Mouse (Mus musculus) lung, postnatal 25 days (tissue): ENCODE measurements at regions not wholly inside any gene's neighbourhood (a gene's known extent, or its start where the extent isn't known, plus 50 kb on each side); places are given as distances from the start of the nearest gene placed in this dataset.
A peak's percentile ranks its signal among the peaks of the same experiment; 100 is the strongest.

ENCODE experiments used
- DNase-seq: peaks from one replicate; pipeline ENCODE4 v3.0.0; 2022; ENCODE audit warnings: low spot score

DNA sequence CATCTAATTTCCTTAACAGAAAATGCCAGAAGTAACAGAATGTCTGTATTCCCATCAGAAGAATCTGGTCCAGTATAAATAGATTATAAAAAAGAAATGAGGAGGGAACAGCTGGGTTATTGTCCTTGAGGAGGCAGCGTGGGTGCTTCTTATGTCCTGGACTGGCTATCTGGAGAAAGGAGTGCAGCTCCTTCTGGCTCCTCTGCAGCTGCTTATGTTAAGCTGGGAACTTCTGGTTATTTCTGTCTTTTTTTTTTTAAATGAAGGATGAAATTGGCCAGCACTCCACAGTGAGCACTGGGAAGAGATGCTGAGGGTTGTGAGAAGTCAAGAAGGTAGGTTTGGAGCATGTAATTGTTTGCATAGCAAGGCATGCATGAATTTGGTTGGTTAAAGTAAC lies 441.5 kb downstream of the Ebf1 start:
- DNase-seq, result no peak

DNA sequence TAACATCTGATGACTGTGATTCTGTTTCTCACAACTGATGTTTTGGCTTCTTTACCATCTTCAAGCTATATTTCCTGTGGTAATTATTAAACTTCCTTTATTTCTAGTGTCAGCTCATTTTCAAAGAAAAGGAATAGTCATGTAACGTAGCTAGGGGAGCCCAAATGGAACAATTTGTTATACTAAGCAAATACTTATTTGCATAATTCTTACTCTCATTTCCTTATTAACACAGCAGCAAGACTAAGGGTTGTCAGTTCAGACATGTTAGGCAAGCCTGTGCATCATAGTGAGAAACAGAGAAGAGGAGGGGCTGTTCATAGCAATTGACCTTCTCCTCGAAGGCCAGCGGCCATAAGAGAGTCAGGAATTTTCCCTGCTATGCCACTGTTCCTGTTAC lies 449.5 kb downstream of the Ebf1 start:
- DNase-seq, result no peak

DNA sequence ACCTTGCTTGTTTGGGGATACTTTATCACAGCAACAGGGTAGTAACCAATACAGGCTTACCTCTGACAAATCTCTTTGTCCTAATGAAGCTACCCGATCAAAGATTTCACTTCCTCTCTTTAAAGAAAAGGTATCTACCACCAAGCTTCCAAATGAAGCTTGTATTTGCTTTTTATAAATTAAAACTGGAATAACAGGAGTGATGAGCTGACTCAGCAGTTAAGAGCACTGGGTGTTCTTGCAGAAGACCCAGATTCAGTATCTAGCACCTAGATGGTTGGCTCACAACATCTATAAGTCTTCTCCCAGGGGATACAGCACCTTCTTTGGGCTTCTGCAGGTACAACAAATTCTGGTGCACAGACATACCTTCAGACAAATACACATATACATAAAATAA lies 453.2 kb downstream of the Ebf1 start:
- DNase-seq, result no peak

DNA sequence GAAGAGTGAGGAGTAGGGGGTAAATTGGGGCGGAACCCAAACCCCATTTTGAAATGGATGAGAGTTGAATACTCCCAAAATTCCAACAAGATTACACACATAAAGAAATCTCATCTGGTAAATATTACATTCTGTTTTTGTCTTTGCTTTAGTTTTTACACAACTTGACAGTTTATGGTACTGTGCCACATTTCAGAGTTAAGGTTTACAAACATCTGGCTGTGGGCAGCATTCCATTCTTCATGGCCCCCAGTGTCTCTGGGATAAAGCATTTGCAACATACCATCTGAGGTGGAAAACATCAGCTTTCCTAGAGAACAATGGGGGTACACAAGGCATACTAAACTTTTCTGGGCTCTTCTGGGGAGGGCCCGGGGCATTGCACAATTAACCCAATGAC lies 454.1 kb downstream of the Ebf1 start:
- no peak for DNase-seq

DNA sequence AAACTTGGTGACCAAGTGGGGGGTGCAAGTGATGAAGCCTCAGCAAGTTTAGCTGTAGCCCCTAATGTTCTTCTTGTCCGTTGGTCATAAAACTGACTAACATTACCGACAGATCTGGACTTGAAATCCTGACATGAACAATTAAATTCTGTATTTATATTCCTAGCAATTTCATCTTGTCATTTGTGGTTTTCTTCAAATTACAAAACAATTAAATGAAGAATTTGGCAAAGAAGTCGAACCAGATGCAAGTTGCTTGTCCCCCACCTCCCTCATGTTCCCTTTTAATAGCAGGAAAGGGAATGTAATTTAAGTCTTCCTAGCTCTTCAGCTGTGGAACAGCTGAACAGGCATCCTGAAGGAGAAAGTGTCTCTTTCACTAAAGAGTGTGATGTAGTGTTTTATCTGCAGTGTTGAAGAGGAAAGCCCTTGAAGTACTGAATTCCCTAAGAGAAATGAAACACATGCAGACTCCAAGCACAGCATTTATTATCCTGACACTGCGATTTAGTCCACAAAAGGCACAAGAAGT lies 467.5 kb downstream of the Ebf1 start:
- no peak for DNase-seq

DNA sequence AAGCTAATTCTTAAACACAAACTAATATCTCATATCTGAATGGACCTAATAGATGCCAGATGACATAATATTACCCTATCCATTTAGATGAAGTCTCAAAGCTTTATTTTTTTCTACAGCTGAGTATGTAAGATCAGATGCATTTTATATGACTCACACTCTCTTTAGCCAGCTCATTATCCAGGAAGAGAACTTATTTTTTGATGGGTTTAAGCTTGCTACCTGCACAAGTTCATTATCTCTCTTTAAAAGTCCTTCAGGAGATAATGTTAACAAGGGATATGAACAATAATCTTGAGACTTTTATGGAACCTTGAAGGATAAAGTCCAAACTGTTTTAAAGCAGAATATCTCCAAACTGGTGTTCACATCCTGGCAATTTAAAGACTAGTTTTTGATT lies 468.0 kb downstream of the Ebf1 start:
- no peak for DNase-seq

DNA sequence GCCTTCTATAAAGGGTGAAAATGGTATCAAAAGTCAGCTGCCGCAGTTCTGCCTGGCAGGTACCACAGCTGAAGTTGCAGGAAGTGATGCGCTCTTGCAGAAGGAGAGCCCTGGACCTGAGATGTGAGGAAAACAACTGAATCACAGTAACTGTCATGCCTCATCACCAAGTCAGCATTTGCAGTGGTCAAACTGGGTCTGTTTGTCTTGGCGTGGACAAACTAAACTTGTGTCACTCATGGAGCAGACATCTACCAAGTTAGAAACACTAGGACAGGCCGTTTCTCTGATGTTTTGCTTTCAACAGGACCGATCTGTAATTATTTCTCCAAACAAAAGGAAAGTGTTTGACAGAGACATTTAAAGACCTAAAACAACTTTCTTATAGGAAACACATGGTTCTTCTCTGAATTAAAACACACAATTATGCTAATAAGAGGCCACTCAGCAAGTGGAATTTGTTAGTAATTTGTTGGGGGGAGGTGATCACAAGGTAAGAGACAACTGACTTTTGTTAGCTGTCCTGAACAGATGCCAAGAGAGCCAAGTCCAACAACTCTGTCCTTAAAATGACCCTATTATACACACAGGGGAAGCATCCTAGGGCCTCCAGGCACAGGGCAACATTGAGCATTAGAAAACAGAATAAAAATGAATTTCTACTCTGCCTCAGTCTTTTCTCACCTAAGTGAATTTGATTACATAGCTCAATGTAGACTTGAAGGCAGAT lies 470.2 kb downstream of the Ebf1 start:
- DNase-seq, result no peak

DNA sequence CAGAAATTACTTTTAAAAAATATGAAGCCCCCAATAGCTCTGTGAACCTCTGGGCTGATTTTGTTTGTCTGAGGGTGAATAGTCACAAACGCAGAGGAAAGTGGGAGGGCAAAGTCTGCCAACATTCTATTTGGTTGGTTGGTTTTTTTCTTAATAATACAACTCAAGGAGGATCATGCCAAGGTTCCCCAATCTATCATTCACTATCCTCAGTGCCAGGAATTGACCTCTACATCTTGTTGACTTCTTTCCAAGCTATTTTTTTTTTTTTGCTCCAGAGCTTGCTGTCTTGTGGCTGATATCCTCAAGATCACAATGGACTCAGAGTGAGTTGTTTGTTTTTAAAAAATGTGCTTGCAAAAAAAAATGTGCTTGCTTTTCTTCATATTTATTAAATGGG lies 471.2 kb downstream of the Ebf1 start:
- no peak for DNase-seq

DNA sequence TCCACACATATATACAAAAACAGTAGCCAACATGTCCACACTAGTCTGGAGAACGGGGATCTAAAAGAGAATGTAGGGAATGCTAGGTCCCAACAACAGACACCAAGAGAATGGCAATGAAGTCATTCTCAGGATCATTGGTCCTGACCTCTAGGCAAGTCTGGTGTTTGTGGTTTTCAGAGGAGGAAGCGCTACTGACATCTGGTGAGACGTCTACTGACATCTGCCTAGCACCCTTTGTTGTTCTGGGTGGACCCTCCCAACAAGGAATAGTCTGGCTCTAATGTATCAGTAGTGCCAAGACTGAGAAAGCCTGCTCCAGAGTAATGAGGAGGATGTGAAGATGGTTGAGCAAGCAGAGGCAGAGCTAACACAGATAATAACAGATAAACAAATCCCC lies 472.4 kb downstream of the Ebf1 start:
- no peak for DNase-seq

DNA sequence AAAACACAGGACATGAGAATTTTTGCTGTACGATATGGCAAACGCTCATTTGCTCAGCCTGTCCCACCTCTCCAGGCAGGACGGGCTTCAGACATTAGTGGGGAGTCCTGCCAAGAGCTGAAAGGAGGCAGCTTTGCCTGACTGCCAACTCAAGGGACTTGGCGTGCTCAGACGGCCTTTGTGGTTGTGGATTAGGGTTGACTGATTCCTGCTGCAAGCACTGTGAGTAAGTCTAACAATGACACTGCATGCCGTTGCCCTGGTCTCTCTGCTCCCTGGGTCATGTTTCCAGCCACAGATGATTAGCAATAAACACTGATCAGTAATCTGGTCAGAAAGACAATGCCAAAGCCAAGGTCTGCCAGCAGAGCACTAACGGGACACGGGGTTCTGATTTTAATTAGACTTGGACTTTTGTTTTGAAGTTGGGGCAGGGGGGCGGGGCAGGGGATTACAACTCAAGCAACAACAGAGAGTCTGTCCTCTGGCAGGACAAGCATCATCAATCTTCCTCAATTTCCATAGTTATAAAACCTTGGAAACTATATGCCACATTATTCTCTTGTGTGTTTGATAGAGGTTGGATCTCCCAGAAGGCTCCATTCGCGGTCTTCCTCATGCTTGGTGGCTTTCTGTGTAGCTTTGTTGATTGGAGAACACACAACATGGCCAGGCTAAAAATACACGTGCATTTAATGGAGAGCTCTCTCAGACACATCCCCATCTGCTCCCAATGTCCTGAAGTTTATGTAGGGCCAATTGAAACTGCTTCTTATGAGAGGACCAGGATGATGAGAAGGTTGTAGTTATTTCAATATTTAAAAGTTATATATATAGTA lies 486.6 kb downstream of the Ebf1 start:
- peak; percentile 21 for DNase-seq

DNA sequence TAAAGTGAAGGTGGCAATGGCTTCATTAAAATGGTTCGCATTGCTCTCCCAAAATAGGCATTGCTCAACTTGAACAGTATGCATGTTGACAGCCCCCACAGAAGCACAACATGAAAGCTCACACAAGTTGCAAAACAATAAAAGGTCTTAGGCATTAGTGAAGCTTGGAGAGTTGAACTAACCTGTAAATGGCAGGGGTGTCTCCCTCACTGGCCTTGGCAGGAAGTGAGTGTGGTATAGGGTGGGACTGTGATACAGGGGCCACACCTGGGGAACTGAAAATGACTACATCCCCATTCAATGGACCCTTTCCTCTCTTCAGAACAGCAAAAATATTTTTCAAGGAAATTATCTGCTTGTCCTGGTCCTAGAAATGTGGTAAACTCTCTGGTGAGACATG lies 499.6 kb downstream of the Ebf1 start:
- DNase-seq, result peak; percentile 50

DNA sequence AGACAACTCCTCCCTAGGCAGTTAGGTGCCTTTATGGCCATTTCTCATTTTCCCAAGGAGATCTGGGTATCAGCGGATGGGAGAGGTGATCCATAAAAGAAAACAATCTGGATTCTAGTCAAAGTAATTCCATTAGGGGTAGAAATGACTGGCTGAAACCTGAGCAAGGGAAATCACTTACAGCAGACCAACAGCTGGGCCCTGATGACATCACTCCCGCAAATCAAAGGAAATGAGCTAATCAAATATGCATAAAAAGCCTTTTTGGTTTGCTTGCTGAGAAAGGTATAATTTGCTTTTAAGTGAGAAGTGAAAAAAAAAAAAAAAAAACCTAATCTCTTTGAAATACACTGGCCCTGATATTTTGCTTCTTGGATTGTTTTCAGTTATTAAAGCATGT lies 506.2 kb downstream of the Ebf1 start:
- DNase-seq, result no peak

DNA sequence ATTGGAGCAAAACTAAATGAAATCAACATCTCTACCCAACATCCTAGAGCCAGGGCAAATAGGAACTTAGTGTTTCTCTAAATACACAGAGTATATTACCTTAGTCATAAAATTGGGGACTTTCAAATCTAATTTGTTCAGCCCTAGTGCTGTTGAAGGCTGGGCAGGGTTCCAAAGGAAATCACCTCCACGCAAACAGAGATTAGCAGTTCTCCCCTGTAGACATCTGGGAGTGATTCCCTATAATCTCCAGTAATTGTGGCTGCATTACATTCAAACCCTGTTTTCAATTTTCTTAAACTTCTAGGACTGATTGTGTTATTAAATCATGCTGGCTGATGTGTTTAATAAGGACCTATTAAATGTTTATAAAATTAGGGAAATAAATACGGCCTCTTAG lies 519.7 kb downstream of the Ebf1 start:
- no peak for DNase-seq

DNA sequence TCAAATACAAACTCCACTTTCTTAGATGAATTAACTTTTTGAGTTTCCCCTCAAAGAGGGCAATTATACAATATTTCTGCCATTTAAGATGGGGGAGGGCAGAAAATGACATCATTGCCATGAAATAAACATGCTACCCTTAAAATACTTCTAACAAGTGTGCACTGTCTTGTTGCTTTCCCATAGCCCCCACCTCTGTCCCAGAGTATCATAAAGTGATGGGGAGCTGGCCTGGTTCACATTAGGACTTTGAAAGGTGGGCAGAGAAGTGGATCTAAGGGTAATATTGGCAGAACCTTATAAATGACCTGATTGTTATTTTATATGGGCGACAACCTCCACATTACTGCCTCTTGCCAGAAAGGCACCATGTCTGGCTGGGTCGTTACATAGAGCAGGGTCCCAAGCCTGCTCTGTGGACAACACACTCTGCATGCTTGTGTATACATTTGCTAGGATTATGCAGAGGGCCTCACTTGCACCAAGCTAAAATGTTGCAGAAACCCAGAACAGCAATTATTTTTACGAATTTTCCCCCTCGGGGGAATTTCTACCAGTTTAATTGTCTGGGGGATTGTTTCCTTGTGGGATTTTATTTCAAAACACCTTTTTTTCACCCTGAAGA lies 521.3 kb downstream of the Ebf1 start:
- no peak for DNase-seq

DNA sequence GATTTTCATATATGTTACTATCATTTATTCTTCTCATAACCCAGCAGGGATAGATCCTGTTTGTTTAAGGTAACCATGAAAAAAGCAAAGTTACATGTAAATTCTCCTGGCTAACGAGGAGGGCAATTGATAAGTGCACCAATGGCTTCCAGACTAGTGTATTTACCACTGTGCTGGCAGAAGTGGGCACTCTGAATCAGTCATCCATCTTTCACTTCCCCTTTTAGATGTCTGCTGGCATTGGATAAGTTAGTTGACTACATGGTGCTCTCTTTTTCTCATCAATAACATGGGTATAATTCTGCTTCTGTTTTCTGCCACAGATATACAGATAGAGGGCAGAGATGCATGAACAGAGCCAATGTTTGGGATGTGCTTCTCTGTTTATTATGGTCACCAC lies 523.4 kb downstream of the Ebf1 start:
- no peak for DNase-seq

DNA sequence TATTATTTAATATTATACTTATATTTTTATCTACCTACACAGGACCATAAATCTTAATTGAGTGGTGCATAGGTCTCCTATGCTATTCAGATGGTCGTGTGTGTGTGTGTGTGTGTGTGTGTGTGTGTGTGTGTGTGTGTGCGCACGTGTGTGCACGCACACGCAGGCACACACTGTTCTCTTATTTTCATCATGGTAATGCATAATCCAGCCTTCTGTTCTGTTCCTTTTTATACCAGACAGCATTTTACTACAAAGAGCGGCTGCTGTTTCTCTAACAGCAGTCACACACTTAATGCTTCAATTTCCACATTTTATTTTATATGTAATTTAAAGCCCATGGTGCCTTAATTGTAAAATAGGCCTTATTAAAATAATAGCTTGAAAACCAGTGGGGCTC lies 537.0 kb downstream of the Ebf1 start:
- no peak for DNase-seq

DNA sequence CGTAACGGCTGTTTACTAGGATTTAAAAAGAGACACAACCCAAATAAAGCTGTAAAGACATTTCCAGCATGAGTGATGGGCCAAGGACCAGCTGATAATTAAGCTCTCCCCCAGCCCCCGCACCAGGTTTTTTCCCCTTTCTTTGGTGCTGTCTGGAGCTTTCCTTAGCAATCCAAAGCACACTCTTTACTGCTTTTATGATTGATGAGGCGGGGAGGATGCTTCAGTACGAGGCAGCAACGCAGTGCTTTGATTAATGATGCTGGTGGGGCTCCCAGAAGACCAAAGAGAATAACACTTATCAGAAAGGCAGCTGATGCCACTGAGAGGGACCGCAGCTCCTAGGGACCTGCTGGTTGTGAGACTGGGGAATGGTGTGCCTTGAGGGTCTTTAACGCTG lies 537.4 kb downstream of the Ebf1 start:
- no peak for DNase-seq

DNA sequence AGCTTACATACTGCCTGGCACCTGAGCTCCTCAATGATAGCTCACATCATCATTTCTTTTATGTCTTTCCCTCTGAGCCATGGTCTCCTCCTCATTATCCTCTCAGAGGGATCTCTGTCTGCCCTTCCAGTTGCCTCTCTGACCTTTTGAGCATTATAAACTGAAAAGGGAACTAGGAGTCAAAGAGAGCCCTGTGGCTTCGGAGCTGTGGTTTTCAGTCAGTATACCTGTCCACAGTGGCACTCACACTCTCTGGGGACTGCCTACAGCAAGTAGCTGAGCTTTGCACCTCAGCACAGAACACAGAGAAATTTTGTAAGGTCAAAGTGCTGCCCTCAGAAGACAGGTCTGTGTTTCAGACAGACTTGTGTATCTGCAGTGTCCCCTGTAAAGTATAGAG lies 538.7 kb downstream of the Ebf1 start:
- DNase-seq, result no peak

DNA sequence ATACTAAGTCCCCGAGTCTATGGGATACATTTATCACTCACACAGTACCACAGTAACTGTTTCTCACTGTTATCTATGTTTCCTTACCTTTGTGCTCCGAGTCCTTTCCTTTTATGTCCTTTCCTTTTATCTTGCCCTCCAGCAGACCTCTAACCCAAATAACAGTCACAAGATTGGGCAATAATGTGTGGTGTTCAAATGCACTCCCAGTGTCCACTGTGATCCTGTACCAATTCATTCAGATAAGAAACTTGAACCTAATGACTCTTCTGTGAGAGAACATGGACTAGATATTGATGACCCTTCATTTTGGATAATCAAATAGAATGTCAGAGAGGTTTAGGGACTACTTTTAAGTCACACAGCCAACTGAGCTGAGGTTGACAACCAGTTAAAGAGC lies 541.2 kb downstream of the Ebf1 start:
- no peak for DNase-seq

DNA sequence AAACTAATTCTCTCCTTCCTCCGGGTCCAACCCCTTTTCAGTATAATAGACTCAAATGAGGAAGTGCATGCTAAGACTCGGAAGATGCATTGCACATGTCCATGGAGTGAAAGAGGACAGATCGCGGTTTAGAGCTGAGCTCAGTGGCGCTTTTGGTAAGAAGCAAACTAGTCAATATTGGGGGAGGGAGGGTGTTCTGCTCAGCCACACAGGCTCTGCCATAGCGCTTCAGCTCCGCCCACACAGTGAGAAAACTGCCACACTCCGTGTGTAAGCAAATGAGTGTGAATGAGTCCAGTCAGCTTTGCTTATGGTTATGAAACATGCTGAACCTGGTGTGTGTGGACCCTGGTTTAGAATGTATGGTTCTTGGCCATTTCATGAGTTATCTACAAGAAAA lies 543.8 kb downstream of the Ebf1 start:
- peak; percentile 6 for DNase-seq

DNA sequence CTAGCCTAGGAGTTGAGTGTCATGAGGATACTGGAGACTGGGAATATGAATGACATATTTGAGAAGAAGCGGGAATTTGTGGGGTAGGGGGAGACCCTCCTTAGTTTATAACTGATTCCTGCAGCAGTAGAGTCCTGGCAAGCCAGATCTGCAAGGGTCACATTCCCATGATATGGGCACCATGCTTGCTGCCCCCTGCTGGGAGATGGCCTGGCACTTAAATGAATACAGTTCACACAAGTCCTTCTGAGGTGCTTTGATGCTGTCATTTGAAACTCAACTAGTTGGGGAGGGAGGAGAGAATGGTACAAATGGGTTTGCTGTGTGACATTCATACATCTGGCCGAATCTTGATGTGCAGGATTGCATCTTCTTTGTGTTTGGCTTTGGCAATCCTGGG lies 556.4 kb downstream of the Ebf1 start:
- no peak for DNase-seq

DNA sequence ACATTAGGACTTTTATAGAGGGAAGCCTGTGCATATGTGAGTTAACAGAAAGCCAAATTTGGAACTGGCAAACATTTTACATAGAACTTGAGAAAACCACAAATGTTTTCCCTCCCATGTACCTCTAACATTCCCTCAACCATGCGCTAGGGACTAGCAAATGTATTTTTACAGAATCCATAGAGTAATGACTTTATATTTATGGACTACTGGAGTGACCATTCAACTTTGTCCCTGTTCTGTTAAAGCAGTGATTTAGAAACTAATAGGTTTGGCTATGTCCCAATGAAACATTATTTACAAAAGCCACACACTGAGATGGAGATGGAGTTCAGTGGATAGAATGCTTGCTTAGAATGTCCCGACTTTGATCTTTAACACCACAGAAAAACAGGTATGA lies 557.0 kb downstream of the Ebf1 start:
- DNase-seq, result no peak
